Mouse (Mus musculus) bone marrow, adult 2 months (tissue): Measurements from ENCODE around the gene Slc26a3.

ENCODE experiments used
- CTCF ChIP-seq: fragments of 200-500 bp; IDR thresholded peaks from 2 replicates; pipeline ENCODE4 v1.5.1; 2011; ENCODE audit warnings: low read length, control low read depth; ENCODE audit not compliant: control insufficient read depth, insufficient read depth
- POLR2A ChIP-seq: fragments of 200-500 bp; IDR thresholded peaks from 2 replicates; pipeline ENCODE4 v1.6.1; 2011; ENCODE audit warnings: low read depth, mild to moderate bottlenecking, control low read depth, low read length, borderline replicate concordance; ENCODE audit not compliant: control insufficient read depth

- TF ChIP-seq CTCF (no peak), POLR2A (no peak)
Observed at GRCm38 (mm10) chr12:31439612-31440011, 48.9 kb downstream of the Slc26a3 start.
